Mouse (Mus musculus): ENCODE results near the gene Creb3l4.

Gene Creb3l4

DNA sequence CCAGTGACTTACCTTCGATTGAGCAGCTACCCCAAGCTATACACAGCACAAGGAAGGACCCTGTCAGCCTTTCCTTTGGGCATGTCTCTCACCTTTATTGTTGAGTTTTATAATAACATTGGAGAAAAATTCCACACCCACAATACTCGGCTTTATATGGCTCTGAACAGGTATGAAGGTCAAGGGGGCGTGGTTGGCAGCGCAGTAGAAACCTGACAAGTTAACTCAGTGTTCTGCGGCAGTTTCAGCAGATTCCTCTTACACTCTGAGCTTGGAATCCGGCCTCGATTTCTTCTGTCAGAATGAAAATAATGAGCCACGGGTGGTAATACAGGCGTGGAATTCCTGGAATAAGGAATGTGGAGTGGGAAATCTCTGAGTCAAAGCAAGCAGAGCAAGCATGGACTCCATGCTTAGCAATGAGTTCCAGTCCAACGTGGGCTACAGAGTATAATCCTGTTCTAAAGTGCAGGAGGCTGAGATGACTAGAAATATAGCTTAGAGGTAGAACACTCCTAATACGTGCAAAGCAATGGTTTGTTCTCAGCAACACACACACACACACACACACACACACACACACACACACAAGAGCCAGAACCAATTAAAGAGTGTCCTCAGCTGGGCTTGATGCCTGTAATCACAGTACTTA lies 52.3 kb downstream of the Creb3l4 start:
- DNase-seq (ENCODE audit: inconsistent ontology term) = no peak

All from Muller cell, postnatal 12 days (primary cell).